Mouse (Mus musculus): Measurements from ENCODE around the gene Gpsm3.

Gpsm3 gene

GRCm38 (mm10) chr17:34582528-34582927, 7.1 kb upstream of the Gpsm3 start:
- no peak for DNase-seq (ENCODE audit: low spot score in 2 of 2)

- no peak for DNase-seq (ENCODE audit: low spot score in 2 of 2)
Observed at GRCm38 (mm10) chr17:34583397-34583796, 6.2 kb upstream of the Gpsm3 start.

- no peak for DNase-seq (ENCODE audit: low spot score in 2 of 2)
Observed at GRCm38 (mm10) chr17:34583819-34584218, 5.8 kb upstream of the Gpsm3 start.

GRCm38 (mm10) chr17:34585121-34585520, 4.5 kb upstream of the Gpsm3 start:
- no peak for DNase-seq (ENCODE audit: low spot score in 2 of 2)

GRCm38 (mm10) chr17:34585877-34586771, 3.5 kb upstream of the Gpsm3 start:
- no peak for DNase-seq (ENCODE audit: low spot score in 2 of 2)

- DNase-seq (ENCODE audit: low spot score in 2 of 2): peak; percentile 85 to 87
Observed at GRCm38 (mm10) chr17:34586796-34587422, 2.7 kb upstream of the Gpsm3 start.

- DNase-seq (ENCODE audit: low spot score in 2 of 2): peak; percentile 97 to 99
Observed at GRCm38 (mm10) chr17:34587423-34587811, 2.2 kb upstream of the Gpsm3 start.

GRCm38 (mm10) chr17:34587814-34588213, 1.8 kb upstream of the Gpsm3 start:
- DNase-seq (ENCODE audit: low spot score in 2 of 2): no peak

GRCm38 (mm10) chr17:34588767-34589166, 839 bp upstream of the Gpsm3 start:
- no peak for DNase-seq (ENCODE audit: low spot score in 2 of 2)

GRCm38 (mm10) chr17:34589206-34589605, 400 bp upstream of the Gpsm3 start:
- no peak for DNase-seq (ENCODE audit: low spot score in 2 of 2)

- DNase-seq (ENCODE audit: low spot score in 2 of 2): no peak
Observed at GRCm38 (mm10) chr17:34590154-34590987, 765 bp downstream of the Gpsm3 start.

- DNase-seq (ENCODE audit: low spot score in 2 of 2): peak in 1 of 2 experiments; percentile 21
Observed at GRCm38 (mm10) chr17:34591029-34591993, 1.7 kb downstream of the Gpsm3 start, which contains the start of gene Pbx2. Gene Pbx2 (plus strand): TSS chr17:34591266.

GRCm38 (mm10) chr17:34591994-34592375, 2.4 kb downstream of the Gpsm3 start:
- DNase-seq (ENCODE audit: low spot score in 2 of 2): peak; percentile 56 to 74

GRCm38 (mm10) chr17:34592581-34593549, 3.3 kb downstream of the Gpsm3 start:
- peak; percentile 24 to 37 for DNase-seq (ENCODE audit: low spot score in 2 of 2)

GRCm38 (mm10) chr17:34593752-34594525, 4.3 kb downstream of the Gpsm3 start:
- no peak for DNase-seq (ENCODE audit: low spot score in 2 of 2)

- no peak for DNase-seq (ENCODE audit: low spot score in 2 of 2)
Observed at GRCm38 (mm10) chr17:34596098-34596497, 6.5 kb downstream of the Gpsm3 start.

- no peak for DNase-seq (ENCODE audit: low spot score in 2 of 2)
Observed at GRCm38 (mm10) chr17:34597566-34598095, 8.0 kb downstream of the Gpsm3 start, which contains the start of gene Ager. Gene Ager (plus strand): TSS chr17:34597862.

- no peak for DNase-seq (ENCODE audit: low spot score in 2 of 2)
Observed at GRCm38 (mm10) chr17:34599891-34600290, 10.3 kb downstream of the Gpsm3 start.

GRCm38 (mm10) chr17:34601796-34602195, 12.2 kb downstream of the Gpsm3 start:
- DNase-seq (ENCODE audit: low spot score in 2 of 2): no peak
